Mouse (Mus musculus) midbrain, embryonic 15.5 days (tissue): ENCODE measurements at regions not wholly inside any gene's neighbourhood (a gene's known extent, or its start where the extent isn't known, plus 50 kb on each side); places are given as distances from the start of the nearest gene placed in this dataset.

Experiments
- ATAC-seq: fragments of 200-750 bp; cut with Nextera tagmentation; replicated peaks from 2 replicates; pipeline ENCODE4 v1.8.0; 2017; ENCODE audit warnings: moderate TSS enrichment
- H3K27ac ChIP-seq: fragments of 300-500 bp; sonication (generic); 2 replicates; pipeline ENCODE4 v1.5.1; 2015; ENCODE audit warnings: mild to moderate bottlenecking, inconsistent platforms
- H3K27me3 ChIP-seq: fragments of 300-500 bp; sonication (generic); replicated peaks from 2 replicates; pipeline ENCODE4 v1.6.1; 2015; ENCODE audit warnings: inconsistent platforms
- H3K36me3 ChIP-seq: fragments of 300-500 bp; sonication (generic); replicated peaks from 2 replicates; pipeline ENCODE4 v1.6.1; 2015; ENCODE audit warnings: inconsistent platforms
- H3K4me1 ChIP-seq: fragments of 300-500 bp; sonication (generic); 2 replicates; pipeline ENCODE4 v1.6.1; 2015; ENCODE audit warnings: inconsistent platforms
- H3K4me2 ChIP-seq: fragments of 300-500 bp; sonication (generic); 2 replicates; pipeline ENCODE4 v1.6.1; 2015; ENCODE audit warnings: inconsistent platforms, mild to moderate bottlenecking, moderate library complexity
- H3K4me3 ChIP-seq: fragments of 300-500 bp; sonication (generic); 2 replicates; pipeline ENCODE4 v1.5.1; 2015; ENCODE audit warnings: mild to moderate bottlenecking, inconsistent platforms
- H3K9ac ChIP-seq: fragments of 300-500 bp; sonication (generic); 2 replicates; pipeline ENCODE4 v1.6.1; 2015; ENCODE audit warnings: mild to moderate bottlenecking, inconsistent platforms
- H3K9me3 ChIP-seq: fragments of 300-500 bp; sonication (generic); 2 replicates; pipeline ENCODE4 v1.6.1; 2016; ENCODE audit warnings: inconsistent platforms
- WGBS: fragments of 180-500 bp; shearing (Covaris S2); methylation state at CpG from one replicate; pipeline ENCODE4 v1.1.7; 2015; ENCODE audit warnings: mixed read lengths; 5-methylcytosine and 5-hydroxymethylcytosine counted together

DNA sequence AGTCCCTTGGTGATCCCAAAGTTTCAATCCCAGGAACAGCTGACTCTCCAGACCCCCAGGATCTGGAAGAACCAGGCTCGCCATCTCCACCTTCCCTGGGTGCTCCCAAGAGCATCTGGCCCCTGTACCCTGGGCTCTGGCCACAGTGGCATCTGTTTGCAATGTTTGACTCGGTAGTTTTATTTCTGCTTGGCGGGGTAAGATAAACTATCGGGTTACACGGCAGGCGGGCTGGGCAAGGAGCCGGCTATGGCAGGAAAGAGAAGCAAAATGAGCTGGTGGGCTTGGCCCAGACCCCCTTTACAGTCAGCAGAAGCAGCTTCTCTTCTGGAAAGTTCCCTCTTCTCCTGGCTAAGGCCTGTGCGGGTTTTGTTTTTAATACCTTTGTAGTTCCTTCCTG lies 50.6 kb upstream of the Tbx3 start:
- Histone ChIP-seq H3K9me3 (no peaks in the 10 kb centered on the region), H3K27me3 (peaks cover 11% of the 10 kb centered on the region), H3K27ac (no peak overlapping the region), H3K9ac (no peak overlapping the region), H3K4me2 (no peak overlapping the region), H3K4me1 (no peaks in the 10 kb centered on the region), H3K36me3 (no peaks in the 10 kb centered on the region), H3K4me3 (no peak overlapping the region)
- no peak for ATAC-seq
- 52% methylated on average over 8 of the region's 8 CpGs for WGBS
